Mouse (Mus musculus): ENCODE measurements around the gene Clrn3. TPM values are rescaled to one million over a fixed set of nuclear protein-coding genes. Genes with fewer than 3 reads are reported as not detected.

Clrn3 gene
- polyA plus RNA-seq, 1 experiment from 2014 or later = 0.33 TPM

DNA sequence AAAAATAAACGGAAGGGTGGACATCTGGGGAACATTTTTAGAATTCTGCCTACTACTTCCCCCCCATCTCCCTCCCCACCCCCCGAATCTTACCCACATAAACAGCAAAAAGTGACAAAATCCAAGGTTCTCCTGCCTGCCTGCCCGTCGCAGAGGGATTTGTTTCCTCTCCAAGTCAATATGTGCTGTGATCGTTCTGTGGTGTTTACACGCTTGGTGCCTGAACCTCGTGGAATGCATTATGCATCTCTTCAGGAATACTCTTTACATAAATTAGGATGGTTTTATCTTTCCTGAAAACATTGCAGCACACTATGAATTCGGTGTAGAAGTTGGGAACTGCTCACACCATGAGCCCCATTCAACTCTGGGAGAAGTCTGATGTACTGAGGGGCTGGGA lies 35.6 kb upstream of the Clrn3 start:
- no peak overlapping the region for H3K4me3 ChIP-seq (ENCODE audit: low read depth, low read length)
- no peaks in the 10 kb centered on the region for H3K9me3 ChIP-seq (ENCODE audit: control insufficient read depth, low read depth, low read length)
- H3K27ac ChIP-seq (ENCODE audit: low read length) = no peak overlapping the region
- WGBS = 77% methylated on average over 8 of the region's 8 CpGs
- no peaks in the 10 kb centered on the region for H3K4me1 ChIP-seq (ENCODE audit: control insufficient read depth, insufficient read depth, low read length)
- H3K4me2 ChIP-seq (replicated peaks; ENCODE audit: low read depth, low read length) = no peak overlapping the region
- no peaks in the 10 kb centered on the region for H3K27me3 ChIP-seq (ENCODE audit: control insufficient read depth, insufficient read depth, low read length)
- ATAC-seq (ENCODE audit: insufficient number of reproducible peaks, insufficient read depth, low FRiP score, low read depth) = no peak
- H3K9ac ChIP-seq (replicated peaks; ENCODE audit: low read depth, low read length) = no peak overlapping the region
- no peaks in the 10 kb centered on the region for H3K36me3 ChIP-seq (ENCODE audit: control insufficient read depth, insufficient read depth, low read length)

DNA sequence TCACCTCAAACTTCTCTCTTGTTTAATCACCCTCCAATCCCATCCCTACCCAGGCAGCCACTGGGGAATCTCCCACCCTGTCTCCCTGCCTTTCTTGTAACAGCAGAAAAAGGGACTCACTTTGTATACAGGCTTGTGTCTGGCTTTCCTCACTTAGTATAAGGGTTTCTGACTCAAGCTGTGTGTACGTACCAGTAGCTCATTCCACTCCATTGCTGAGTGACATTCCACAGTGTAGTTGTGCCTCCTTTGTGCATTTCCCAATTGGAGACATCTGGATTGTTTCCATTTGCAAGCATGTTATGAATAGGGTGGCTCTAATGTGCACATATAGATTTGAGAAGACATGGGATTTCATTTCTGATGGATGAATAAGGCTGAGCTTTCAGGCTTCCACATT lies 31.8 kb upstream of the Clrn3 start:
- Histone ChIP-seq H3K27ac (ENCODE audit: low read length) (no peak overlapping the region), H3K9me3 (ENCODE audit: control insufficient read depth, low read depth, low read length) (no peaks in the 10 kb centered on the region), H3K9ac (replicated peaks; ENCODE audit: low read depth, low read length) (no peak overlapping the region), H3K4me2 (replicated peaks; ENCODE audit: low read depth, low read length) (no peak overlapping the region), H3K4me1 (ENCODE audit: control insufficient read depth, insufficient read depth, low read length) (no peaks in the 10 kb centered on the region), H3K36me3 (ENCODE audit: control insufficient read depth, insufficient read depth, low read length) (no peaks in the 10 kb centered on the region), H3K27me3 (ENCODE audit: control insufficient read depth, insufficient read depth, low read length) (no peaks in the 10 kb centered on the region), H3K4me3 (ENCODE audit: low read depth, low read length) (no peak overlapping the region)
- ATAC-seq (ENCODE audit: insufficient number of reproducible peaks, insufficient read depth, low FRiP score, low read depth) = no peak
- WGBS = 33% methylated on average over 1 of the region's 1 CpGs

DNA sequence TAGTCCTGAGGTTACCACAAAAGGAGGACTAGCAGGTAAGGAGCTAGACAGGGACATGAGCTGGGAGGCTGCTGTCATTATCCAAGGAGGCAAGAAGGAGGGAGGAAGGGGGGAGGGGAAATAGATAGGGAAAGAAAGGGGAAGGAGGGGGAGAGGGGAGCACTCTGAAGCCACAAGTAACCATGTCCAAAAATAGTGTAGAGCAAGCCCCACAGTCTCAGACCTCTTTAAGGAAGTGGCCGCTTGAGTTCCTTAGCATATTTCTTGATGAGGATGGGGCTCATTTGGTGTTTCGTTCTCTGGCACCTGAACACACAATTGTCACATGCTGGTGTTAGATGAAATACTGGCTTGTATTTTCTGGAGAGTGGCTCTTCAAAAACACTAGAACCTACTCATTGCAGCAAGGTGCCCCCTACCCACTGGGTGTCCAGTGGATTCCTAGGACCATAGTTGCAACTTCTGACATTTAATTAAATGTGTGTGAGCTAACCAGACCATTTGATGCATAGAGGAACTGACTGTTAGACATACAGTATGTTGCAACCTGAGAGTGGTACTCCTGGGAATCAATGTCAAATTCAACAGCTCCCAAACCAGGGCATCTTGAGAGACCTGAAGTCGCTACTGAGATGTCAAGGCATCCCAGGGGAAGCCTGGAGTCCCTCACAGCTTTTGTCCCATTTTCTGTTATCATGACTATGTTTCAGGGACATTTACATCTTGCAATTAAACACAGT lies 28.4 kb upstream of the Clrn3 start:
- no peak overlapping the region for H3K9ac ChIP-seq (replicated peaks; ENCODE audit: low read depth, low read length)
- no peaks in the 10 kb centered on the region for H3K36me3 ChIP-seq (ENCODE audit: control insufficient read depth, insufficient read depth, low read length)
- 89% methylated on average over 3 of the region's 3 CpGs for WGBS
- no peaks in the 10 kb centered on the region for H3K9me3 ChIP-seq (ENCODE audit: control insufficient read depth, low read depth, low read length)
- H3K27ac ChIP-seq (ENCODE audit: low read length) = no peak overlapping the region
- ATAC-seq (ENCODE audit: insufficient number of reproducible peaks, insufficient read depth, low FRiP score, low read depth) = no peak
- no peaks in the 10 kb centered on the region for H3K27me3 ChIP-seq (ENCODE audit: control insufficient read depth, insufficient read depth, low read length)
- no peak overlapping the region for H3K4me3 ChIP-seq (ENCODE audit: low read depth, low read length)
- H3K4me1 ChIP-seq (ENCODE audit: control insufficient read depth, insufficient read depth, low read length) = no peaks in the 10 kb centered on the region
- no peak overlapping the region for H3K4me2 ChIP-seq (replicated peaks; ENCODE audit: low read depth, low read length)

DNA sequence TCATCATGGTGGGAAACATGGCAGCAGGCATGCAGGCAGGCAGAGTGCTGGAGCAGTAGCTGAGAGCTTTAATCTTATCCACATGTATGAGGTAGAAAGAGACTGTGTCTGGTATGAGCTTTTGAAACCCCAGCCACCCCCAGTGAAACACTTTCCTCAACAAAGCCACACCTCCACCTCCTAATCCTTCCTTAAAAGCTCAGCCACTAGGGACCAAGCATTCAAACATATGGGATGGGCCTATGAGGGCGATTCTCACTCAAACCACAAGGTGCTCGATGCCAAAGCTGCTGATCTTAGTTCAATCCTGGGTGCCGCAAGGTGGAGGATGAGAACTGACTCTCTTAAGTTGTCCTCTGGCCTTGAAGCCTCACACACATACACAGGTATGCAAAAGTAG lies 25.1 kb upstream of the Clrn3 start:
- ATAC-seq (ENCODE audit: insufficient number of reproducible peaks, insufficient read depth, low FRiP score, low read depth) = no peak
- no peak overlapping the region for H3K4me3 ChIP-seq (ENCODE audit: low read depth, low read length)
- H3K9me3 ChIP-seq (ENCODE audit: control insufficient read depth, low read depth, low read length) = no peaks in the 10 kb centered on the region
- no peaks in the 10 kb centered on the region for H3K27me3 ChIP-seq (ENCODE audit: control insufficient read depth, insufficient read depth, low read length)
- no peaks in the 10 kb centered on the region for H3K36me3 ChIP-seq (ENCODE audit: control insufficient read depth, insufficient read depth, low read length)
- H3K4me1 ChIP-seq (ENCODE audit: control insufficient read depth, insufficient read depth, low read length) = no peaks in the 10 kb centered on the region
- no peak overlapping the region for H3K4me2 ChIP-seq (replicated peaks; ENCODE audit: low read depth, low read length)
- no peak overlapping the region for H3K9ac ChIP-seq (replicated peaks; ENCODE audit: low read depth, low read length)
- 76% methylated on average over 3 of the region's 3 CpGs for WGBS
- H3K27ac ChIP-seq (ENCODE audit: low read length) = no peak overlapping the region

DNA sequence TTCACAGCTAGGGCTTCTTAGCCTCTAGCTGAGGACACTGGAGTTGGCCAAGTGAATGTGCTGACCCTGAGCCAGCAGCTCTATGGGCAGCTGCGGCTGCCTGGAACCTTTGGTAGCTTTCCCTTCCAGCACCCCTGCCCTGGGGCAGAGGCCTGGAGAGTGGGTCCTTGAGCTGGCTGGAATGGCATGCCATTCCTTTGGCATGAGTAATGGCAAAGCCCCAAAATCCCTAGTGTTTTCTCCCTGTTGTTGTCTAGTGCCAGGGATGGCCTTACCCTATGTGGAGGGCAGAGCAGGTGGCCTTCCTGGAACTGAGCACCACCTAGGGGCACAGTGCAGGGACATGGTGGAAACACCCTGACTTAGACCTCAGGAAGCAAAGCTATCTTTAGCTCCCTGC lies 23.1 kb upstream of the Clrn3 start:
- H3K9me3 ChIP-seq (ENCODE audit: control insufficient read depth, low read depth, low read length) = no peaks in the 10 kb centered on the region
- H3K36me3 ChIP-seq (ENCODE audit: control insufficient read depth, insufficient read depth, low read length) = no peaks in the 10 kb centered on the region
- no peaks in the 10 kb centered on the region for H3K4me1 ChIP-seq (ENCODE audit: control insufficient read depth, insufficient read depth, low read length)
- H3K27me3 ChIP-seq (ENCODE audit: control insufficient read depth, insufficient read depth, low read length) = no peaks in the 10 kb centered on the region
- 71% methylated on average over 1 of the region's 1 CpGs for WGBS
- H3K4me3 ChIP-seq (ENCODE audit: low read depth, low read length) = no peak overlapping the region
- no peak overlapping the region for H3K4me2 ChIP-seq (replicated peaks; ENCODE audit: low read depth, low read length)
- no peak overlapping the region for H3K27ac ChIP-seq (ENCODE audit: low read length)
- H3K9ac ChIP-seq (replicated peaks; ENCODE audit: low read depth, low read length) = no peak overlapping the region
- no peak for ATAC-seq (ENCODE audit: insufficient number of reproducible peaks, insufficient read depth, low FRiP score, low read depth)

DNA sequence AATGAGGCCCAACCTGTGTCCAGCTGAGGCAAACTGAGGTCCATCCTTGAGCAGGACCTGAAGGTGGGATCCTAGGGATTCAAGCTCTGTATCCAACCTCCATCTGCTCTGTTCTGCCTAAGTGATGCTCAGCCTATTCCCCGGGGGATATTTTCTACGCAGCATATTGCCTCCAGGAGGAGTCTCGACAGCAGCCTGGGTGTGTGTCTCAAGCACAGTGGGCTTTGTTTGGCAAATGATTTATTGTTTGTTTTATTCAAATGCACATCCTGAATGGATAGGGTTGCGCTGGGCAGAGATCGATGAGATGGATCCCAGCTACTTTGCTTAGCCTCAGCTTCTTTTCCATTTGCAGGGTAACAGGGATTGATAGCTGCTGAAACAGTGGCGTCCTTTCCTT lies 20.0 kb upstream of the Clrn3 start:
- no peaks in the 10 kb centered on the region for H3K9me3 ChIP-seq (ENCODE audit: control insufficient read depth, low read depth, low read length)
- H3K27me3 ChIP-seq (ENCODE audit: control insufficient read depth, insufficient read depth, low read length) = no peaks in the 10 kb centered on the region
- H3K4me1 ChIP-seq (ENCODE audit: control insufficient read depth, insufficient read depth, low read length) = 0 out of 2 replicates have a peak, but pooled peaks cover 2% of the 10 kb centered on the region
- WGBS = 63% methylated on average over 6 of the region's 6 CpGs
- H3K36me3 ChIP-seq (ENCODE audit: control insufficient read depth, insufficient read depth, low read length) = no peaks in the 10 kb centered on the region
- no peak overlapping the region for H3K9ac ChIP-seq (replicated peaks; ENCODE audit: low read depth, low read length)
- H3K27ac ChIP-seq (ENCODE audit: low read length) = no peak overlapping the region
- ATAC-seq (ENCODE audit: insufficient number of reproducible peaks, insufficient read depth, low FRiP score, low read depth) = no peak
- no peak overlapping the region for H3K4me3 ChIP-seq (ENCODE audit: low read depth, low read length)
- H3K4me2 ChIP-seq (replicated peaks; ENCODE audit: low read depth, low read length) = no peak overlapping the region

DNA sequence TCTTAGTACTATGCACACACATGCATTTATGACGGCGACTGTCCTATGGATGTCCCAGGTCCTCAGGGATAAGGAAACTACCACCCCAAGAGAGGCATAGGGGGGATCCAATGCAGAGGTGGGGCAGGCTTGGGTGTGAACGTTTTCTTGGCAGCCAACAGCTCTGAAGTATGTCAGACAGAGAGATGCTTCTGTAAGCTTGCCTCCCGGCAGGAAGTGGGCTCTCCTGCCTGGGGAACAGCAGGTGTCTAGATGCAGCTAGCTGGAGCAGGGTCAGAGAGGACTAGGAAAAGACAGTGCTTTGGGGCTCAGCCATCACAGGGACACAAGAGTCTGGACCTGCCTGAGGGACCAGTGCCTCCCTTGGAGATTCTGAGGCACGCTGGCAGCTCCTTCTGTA lies 18.1 kb upstream of the Clrn3 start:
- Histone ChIP-seq H3K9me3 (ENCODE audit: control insufficient read depth, low read depth, low read length) (no peaks in the 10 kb centered on the region), H3K27me3 (ENCODE audit: control insufficient read depth, insufficient read depth, low read length) (no peaks in the 10 kb centered on the region), H3K9ac (replicated peaks; ENCODE audit: low read depth, low read length) (no peak overlapping the region), H3K27ac (ENCODE audit: low read length) (no peak overlapping the region), H3K4me3 (ENCODE audit: low read depth, low read length) (no peak overlapping the region), H3K4me2 (replicated peaks; ENCODE audit: low read depth, low read length) (no peak overlapping the region), H3K36me3 (ENCODE audit: control insufficient read depth, insufficient read depth, low read length) (no peaks in the 10 kb centered on the region), H3K4me1 (ENCODE audit: control insufficient read depth, insufficient read depth, low read length) (0 out of 2 replicates have a peak, but pooled peaks cover 2% of the 10 kb centered on the region)
- no peak for ATAC-seq (ENCODE audit: insufficient number of reproducible peaks, insufficient read depth, low FRiP score, low read depth)
- 57% methylated on average over 5 of the region's 5 CpGs for WGBS

DNA sequence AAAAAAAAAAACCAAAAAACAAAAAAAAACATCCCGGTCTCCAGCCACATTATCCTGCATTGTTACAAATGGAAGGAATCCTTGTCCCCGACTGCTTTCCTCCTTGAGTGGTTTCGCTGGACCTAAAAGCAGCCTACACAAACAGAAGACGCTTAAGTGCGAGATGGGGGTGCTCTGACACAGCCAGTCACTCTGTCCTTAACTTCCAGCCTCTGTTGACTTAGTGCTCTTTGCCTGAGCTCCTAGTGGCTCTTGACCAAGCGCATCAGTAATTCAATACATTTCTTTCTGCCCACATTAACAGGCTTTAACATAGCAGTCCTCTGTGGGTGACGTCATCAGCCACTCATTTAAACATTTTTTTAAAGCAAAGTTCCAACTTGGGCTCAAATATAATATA lies 17.5 kb upstream of the Clrn3 start:
- H3K27me3 ChIP-seq (ENCODE audit: control insufficient read depth, insufficient read depth, low read length) = no peaks in the 10 kb centered on the region
- H3K4me3 ChIP-seq (ENCODE audit: low read depth, low read length) = no peak overlapping the region
- no peak overlapping the region for H3K27ac ChIP-seq (ENCODE audit: low read length)
- no peak for ATAC-seq (ENCODE audit: insufficient number of reproducible peaks, insufficient read depth, low FRiP score, low read depth)
- WGBS = 42% methylated on average over 7 of the region's 7 CpGs
- H3K4me1 ChIP-seq (ENCODE audit: control insufficient read depth, insufficient read depth, low read length) = 0 out of 2 replicates have a peak, but pooled peaks cover 2% of the 10 kb centered on the region
- no peak overlapping the region for H3K9ac ChIP-seq (replicated peaks; ENCODE audit: low read depth, low read length)
- no peaks in the 10 kb centered on the region for H3K9me3 ChIP-seq (ENCODE audit: control insufficient read depth, low read depth, low read length)
- H3K4me2 ChIP-seq (replicated peaks; ENCODE audit: low read depth, low read length) = no peak overlapping the region
- no peaks in the 10 kb centered on the region for H3K36me3 ChIP-seq (ENCODE audit: control insufficient read depth, insufficient read depth, low read length)

DNA sequence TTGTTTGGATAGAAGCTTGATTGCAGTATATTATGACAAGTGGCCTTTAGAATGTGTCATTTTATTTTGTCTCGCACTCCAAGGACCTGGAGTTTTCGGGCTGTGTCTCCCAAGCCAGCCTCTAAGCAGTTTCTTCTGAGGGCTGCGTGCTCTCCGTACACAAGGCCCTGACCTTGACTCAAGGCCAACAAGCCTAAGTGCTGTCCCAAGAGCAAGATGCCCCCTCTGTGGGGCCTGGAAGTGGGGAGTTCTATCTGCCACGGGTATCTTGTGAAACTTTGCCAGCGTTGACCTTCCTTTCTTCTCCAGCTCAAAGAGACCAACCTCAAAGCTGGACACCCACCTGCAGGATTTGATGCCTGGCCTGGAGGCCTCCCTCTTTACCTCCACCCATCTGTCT lies 15.9 kb upstream of the Clrn3 start:
- Histone ChIP-seq H3K9ac (replicated peaks; ENCODE audit: low read depth, low read length) (no peak overlapping the region), H3K36me3 (ENCODE audit: control insufficient read depth, insufficient read depth, low read length) (no peaks in the 10 kb centered on the region), H3K27me3 (ENCODE audit: control insufficient read depth, insufficient read depth, low read length) (no peaks in the 10 kb centered on the region), H3K4me1 (ENCODE audit: control insufficient read depth, insufficient read depth, low read length) (0 out of 2 replicates have a peak, but pooled peaks cover 2% of the 10 kb centered on the region), H3K27ac (ENCODE audit: low read length) (no peak overlapping the region), H3K9me3 (ENCODE audit: control insufficient read depth, low read depth, low read length) (no peaks in the 10 kb centered on the region), H3K4me2 (replicated peaks; ENCODE audit: low read depth, low read length) (no peak overlapping the region), H3K4me3 (ENCODE audit: low read depth, low read length) (no peak overlapping the region)
- 88% methylated on average over 6 of the region's 6 CpGs for WGBS
- no peak for ATAC-seq (ENCODE audit: insufficient number of reproducible peaks, insufficient read depth, low FRiP score, low read depth)

Measured in stomach, embryonic 14.5 days (tissue).